Mouse (Mus musculus) forebrain, embryonic 16.5 days (tissue): ENCODE results near the gene Gm15517. TPM values are rescaled to one million over a fixed set of nuclear protein-coding genes. Genes with fewer than 3 reads are reported as not detected.

Experiments
- polyA plus RNA-seq: library from polyadenylated mRNA; unstranded; fragments of >200 nt; fragmentation: Nextera tagmentation; extraction: Ambion mirVana; gene quantifications from 2 replicates; pipeline ENCODE4 v1.2.1, GENCODE M21; 2015

Gene Gm15517
- polyA plus RNA-seq, 1 experiment from 2014 or later: not detected

Other genes with a start within 250 kb of the Gm15517 start
- gene Klk1b26, start 249.3 kb upstream of the Gm15517 start, polyA plus RNA-seq: not detected in 2 replicates
- not detected in 2 replicates for gene Klk1b27, start 209.2 kb upstream of the Gm15517 start, polyA plus RNA-seq
- gene Klk1b21, start 159.1 kb upstream of the Gm15517 start, polyA plus RNA-seq: not detected in 2 replicates
- gene Klk1b22, start 148.8 kb upstream of the Gm15517 start, polyA plus RNA-seq: not detected in 2 replicates
- not detected in 2 replicates for gene Klk1b16, start 124.7 kb upstream of the Gm15517 start, polyA plus RNA-seq
- gene Klk1b24, start 73.2 kb upstream of the Gm15517 start, polyA plus RNA-seq: not detected in 2 replicates
- gene Klk1b3, start 63.3 kb upstream of the Gm15517 start, polyA plus RNA-seq: not detected in 2 replicates
- gene Klk1b4, start 54.0 kb upstream of the Gm15517 start, polyA plus RNA-seq: not detected in 2 replicates
- not detected in 2 replicates for gene Klk1b5, start 45.5 kb upstream of the Gm15517 start, polyA plus RNA-seq
- not detected in 2 replicates for gene Klk1, start 36.1 kb upstream of the Gm15517 start, polyA plus RNA-seq
- gene Gm36864, start 25.3 kb upstream of the Gm15517 start, polyA plus RNA-seq: not detected in 2 replicates
- 1.1 and 1.4 TPM in 2 replicates for gene 1700028J19Rik, start 14.8 kb upstream of the Gm15517 start, polyA plus RNA-seq
- gene 2410002F23Rik, start 14.7 kb upstream of the Gm15517 start, polyA plus RNA-seq: 240 and 264 TPM in 2 replicates
- gene Acp4, start 4.1 kb upstream of the Gm15517 start, polyA plus RNA-seq: not detected in 2 replicates
- 3.5 and 4.4 TPM in 2 replicates for gene Clec11a, start 45.5 kb downstream of the Gm15517 start, polyA plus RNA-seq
- gene Shank1, start 48.8 kb downstream of the Gm15517 start, polyA plus RNA-seq: 20.4 and 26.5 TPM in 2 replicates
- 27.2 and 37.2 TPM in 2 replicates for gene Syt3, start 122.7 kb downstream of the Gm15517 start, polyA plus RNA-seq
- 0.86 and 2.3 TPM in 2 replicates for gene 1700008O03Rik, start 124.4 kb downstream of the Gm15517 start, polyA plus RNA-seq
- gene Lrrc4b, start 167.6 kb downstream of the Gm15517 start, polyA plus RNA-seq: 10.6 and 12.6 TPM in 2 replicates
- 2.6 and 3.7 TPM in 2 replicates for gene Aspdh, start 203.9 kb downstream of the Gm15517 start, polyA plus RNA-seq
- gene Josd2, start 206.5 kb downstream of the Gm15517 start, polyA plus RNA-seq: 51.4 and 61.8 TPM in 2 replicates
- 120 and 127 TPM in 2 replicates for gene Emc10, start 235.1 kb downstream of the Gm15517 start, polyA plus RNA-seq
- 22.2 and 28.9 TPM in 2 replicates for gene Fam71e1, start 235.1 kb downstream of the Gm15517 start, polyA plus RNA-seq